Comparison of ENCODE assay signal across 11 mouse cellular contexts in genomic region chr3:56438020-56438747, GRCm38 (mm10).
DNase-seq lines count a peak whose midpoint lies in the region; ATAC-seq and TF ChIP-seq lines count a peak whose summit lies in the region.
"Had no signal": no experiment of that assay in that cellular context is flagged by ENCODE, and none has a peak within 500 bp of the region (broad histone marks: within the 10 kb centered on the region; RNA-seq: fewer than 3 reads in every experiment).

No protein-coding gene starts in this region.

- WGBS in lung, embryonic 15.5 days: 47% methylated on average over 12 of the region's 12 CpGs
- 39% methylated on average over 12 of the region's 12 CpGs for WGBS in hindbrain, embryonic 13.5 days
- WGBS in kidney, embryonic 15.5 days: 43% methylated on average over 12 of the region's 12 CpGs
- 72% methylated on average over 12 of the region's 12 CpGs for WGBS in heart, adult 2 months

- no peak for TF ChIP-seq CTCF in heart, adult 2 months (IDR thresholded peaks at IDR 0.05)

- no peak overlapping the region for H3K9ac ChIP-seq in lung, embryonic 15.5 days
- H3K9ac ChIP-seq in hindbrain, embryonic 13.5 days: no peak overlapping the region
- H3K9ac ChIP-seq in kidney, embryonic 15.5 days: no peak overlapping the region
- H3K9ac ChIP-seq in heart, adult 2 months (ENCODE audit: low read depth, low read length): no peak overlapping the region
- H3K9ac ChIP-seq: liver, embryonic 14.5 days had no signal

- H3K27me3 ChIP-seq in lung, embryonic 15.5 days: no peaks in the 10 kb centered on the region
- no peaks in the 10 kb centered on the region for H3K27me3 ChIP-seq in hindbrain, embryonic 13.5 days
- H3K27me3 ChIP-seq in kidney, embryonic 15.5 days: no peaks in the 10 kb centered on the region
- no peaks in the 10 kb centered on the region for H3K27me3 ChIP-seq in heart, adult 2 months (ENCODE audit: control insufficient read depth, insufficient read depth, low read length)

- H3K4me2 ChIP-seq in lung, embryonic 15.5 days: no peak overlapping the region
- H3K4me2 ChIP-seq in hindbrain, embryonic 13.5 days: peak overlapping the region; percentile 35
- H3K4me2 ChIP-seq in kidney, embryonic 15.5 days: peak overlapping the region; percentile 32

- no peaks in the 10 kb centered on the region for H3K79me2 ChIP-seq in heart, adult 2 months (replicated peaks; ENCODE audit: control insufficient read depth, insufficient read depth, low read length)

- peaks cover 9% of the 10 kb centered on the region; the same call in 1 of the 2 replicates for H3K4me1 ChIP-seq in lung, embryonic 15.5 days
- peaks cover 16% of the 10 kb centered on the region for H3K4me1 ChIP-seq in hindbrain, embryonic 13.5 days (replicated peaks)
- H3K4me1 ChIP-seq in kidney, embryonic 15.5 days: peaks cover 15% of the 10 kb centered on the region
- H3K4me1 ChIP-seq in heart, adult 2 months (ENCODE audit: control insufficient read depth, insufficient read depth, low read length): no peaks in the 10 kb centered on the region; the same call in 1 of the 2 replicates

- H3K9me3 ChIP-seq in lung, embryonic 15.5 days: no peaks in the 10 kb centered on the region
- no peaks in the 10 kb centered on the region for H3K9me3 ChIP-seq in hindbrain, embryonic 13.5 days
- H3K9me3 ChIP-seq in kidney, embryonic 15.5 days (replicated peaks): no peaks in the 10 kb centered on the region
- H3K9me3 ChIP-seq: G1E had no signal

- intact Hi-C loops in heart, adult 2 months (cut with DNase I): no loop called here

- no peak overlapping the region for H3K4me3 ChIP-seq in lung, embryonic 15.5 days
- H3K4me3 ChIP-seq in hindbrain, embryonic 13.5 days: no peak overlapping the region
- no peak overlapping the region for H3K4me3 ChIP-seq in kidney, embryonic 15.5 days (replicated peaks)
- no peak overlapping the region for H3K4me3 ChIP-seq in heart, adult 2 months
- H3K4me3 ChIP-seq: myocyte had no signal

- H3K36me3 ChIP-seq in lung, embryonic 15.5 days: no peaks in the 10 kb centered on the region
- H3K36me3 ChIP-seq in hindbrain, embryonic 13.5 days: no peaks in the 10 kb centered on the region
- H3K36me3 ChIP-seq in kidney, embryonic 15.5 days: no peaks in the 10 kb centered on the region
- H3K36me3 ChIP-seq in heart, adult 2 months (ENCODE audit: control insufficient read depth, insufficient read depth, low read length): no peaks in the 10 kb centered on the region
- H3K36me3 ChIP-seq: G1E had no signal

- peak overlapping the region; percentile 25; the same call in 1 of the 2 replicates for H3K27ac ChIP-seq in lung, embryonic 15.5 days
- H3K27ac ChIP-seq in hindbrain, embryonic 13.5 days: peak overlapping the region; percentile 66
- peak overlapping the region; percentile 74 for H3K27ac ChIP-seq in kidney, embryonic 15.5 days
- H3K27ac ChIP-seq in heart, adult 2 months: no peak overlapping the region
- H3K27ac ChIP-seq: liver, embryonic 14.5 days had no signal

- no peak for TF ChIP-seq POLR2A in heart, adult 2 months (IDR thresholded peaks at IDR 0.05; ENCODE audit: insufficient read depth, low read depth, low read length)

- no peak for DNase-seq in lung, adult 18-20 months
- peak; percentile 63 for DNase-seq in retina, embryonic 14.5 days (ENCODE audit: low spot score)
- no peak for DNase-seq in thymus, postnatal 0 days (ENCODE audit: low spot score)
- DNase-seq in heart, adult 2 months: no peak
- DNase-seq: cerebellum, adult 18-20 months had no signal

- no peak for TF ChIP-seq EP300 in heart, adult 2 months (IDR thresholded peaks at IDR 0.05; ENCODE audit: insufficient read depth, low read depth, low read length)

- ATAC-seq in lung, embryonic 15.5 days (ENCODE audit: borderline replicate concordance, extremely low read depth, low FRiP score, low TSS enrichment): peak; percentile 72; the same call in 1 of the 2 replicates
- ATAC-seq in hindbrain, embryonic 13.5 days (ENCODE audit: low FRiP score): peak; percentile 86
- ATAC-seq in kidney, embryonic 15.5 days (replicated peaks; ENCODE audit: low FRiP score): peak; percentile 71
